Mouse (Mus musculus): ENCODE measurements around the gene Atf7ip. TPM values are rescaled to one million over a fixed set of nuclear protein-coding genes. Genes with fewer than 3 reads are reported as not detected.

The Atf7ip gene
- polyA plus RNA-seq, 1 experiment from 2014 or later = 37.8 TPM

DNA sequence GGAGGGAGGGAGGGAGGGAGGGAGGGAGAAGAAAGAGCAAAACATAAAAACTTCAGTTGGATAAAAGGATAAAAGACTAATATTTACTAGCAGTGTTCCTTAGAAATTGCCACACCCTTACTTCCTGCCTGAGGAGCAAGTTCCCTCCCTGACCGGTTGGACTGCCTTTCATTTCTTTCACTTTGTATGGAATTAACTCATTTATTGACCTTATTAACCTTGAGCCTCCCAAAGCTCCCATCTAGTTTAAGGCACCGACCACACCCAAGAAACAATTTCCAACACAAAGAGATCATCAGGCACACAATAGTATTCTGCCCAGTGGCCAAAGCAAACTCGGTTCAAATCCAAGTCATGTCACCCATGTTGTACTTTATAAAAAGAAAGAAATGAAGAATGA, 16.1 kb upstream of the Atf7ip start:
- Histone ChIP-seq H3K9ac (no peak overlapping the region), H3K27me3 (no peaks in the 10 kb centered on the region), H3K9me3 (no peaks in the 10 kb centered on the region), H3K36me3 (no peaks in the 10 kb centered on the region), H3K4me2 (no peak overlapping the region), H3K4me1 (replicated peaks) (0 out of 2 replicates have a peak, but pooled peaks cover 3% of the 10 kb centered on the region), H3K27ac (replicated peaks) (no peak overlapping the region), H3K4me3 (no peak overlapping the region)
- WGBS = 73% methylated on average over 3 of the region's 3 CpGs
- no peak for ATAC-seq (ENCODE audit: low read depth)

DNA sequence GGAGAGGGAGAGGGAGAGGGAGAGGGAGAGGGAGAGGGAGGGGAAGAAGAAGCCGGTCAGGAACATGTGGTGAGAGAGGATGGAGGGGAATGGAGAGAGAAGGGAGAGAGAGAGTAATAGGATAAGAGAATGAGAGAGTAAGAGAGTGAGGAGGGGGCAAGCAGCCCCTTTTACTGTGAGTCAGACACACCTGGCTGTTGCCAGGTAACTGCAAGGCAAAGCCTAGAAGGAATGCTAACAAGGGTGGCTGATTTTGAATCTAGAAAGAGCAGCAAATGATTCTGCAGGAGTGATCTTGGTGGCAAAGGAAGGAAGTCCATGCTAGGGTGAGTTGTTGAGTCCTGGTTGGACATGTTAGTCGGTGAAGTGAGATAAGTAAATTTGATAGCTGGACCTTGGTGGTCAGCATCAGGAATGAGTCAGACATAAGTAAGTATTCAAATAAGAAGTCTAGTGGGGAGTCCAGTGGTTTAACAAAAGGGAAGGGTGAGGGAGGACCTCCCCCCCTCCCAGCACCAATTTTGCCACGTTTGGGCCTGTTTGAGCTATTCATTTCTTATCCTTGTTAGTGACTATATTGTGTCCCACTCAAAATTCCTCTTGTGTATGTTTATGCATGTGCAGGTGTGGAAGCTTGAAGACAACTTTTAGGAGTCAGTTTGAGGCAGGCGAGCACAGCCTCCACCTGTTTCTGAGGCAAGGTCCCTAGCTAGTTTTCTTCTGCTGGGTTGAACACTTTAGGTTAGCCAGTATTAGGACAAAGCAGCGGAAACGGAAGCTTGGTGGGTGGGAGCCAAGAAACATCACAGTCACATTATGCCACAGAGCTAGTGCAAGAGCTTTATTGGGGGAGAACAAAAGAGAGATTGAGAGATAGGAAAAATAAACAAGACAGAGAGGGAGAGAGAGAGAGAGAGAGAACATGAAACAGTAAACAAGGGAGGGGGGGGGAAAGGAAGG, 15.2 kb upstream of the Atf7ip start:
- 79% methylated on average over 6 of the region's 6 CpGs for WGBS
- no peak overlapping the region for H3K27ac ChIP-seq (replicated peaks)
- no peaks in the 10 kb centered on the region for H3K36me3 ChIP-seq
- H3K9me3 ChIP-seq = no peaks in the 10 kb centered on the region
- H3K9ac ChIP-seq = no peak overlapping the region
- ATAC-seq (ENCODE audit: low read depth) = no peak
- no peaks in the 10 kb centered on the region for H3K27me3 ChIP-seq
- no peak overlapping the region for H3K4me2 ChIP-seq
- 0 out of 2 replicates have a peak, but pooled peaks cover 3% of the 10 kb centered on the region for H3K4me1 ChIP-seq (replicated peaks)
- H3K4me3 ChIP-seq = no peak overlapping the region

DNA sequence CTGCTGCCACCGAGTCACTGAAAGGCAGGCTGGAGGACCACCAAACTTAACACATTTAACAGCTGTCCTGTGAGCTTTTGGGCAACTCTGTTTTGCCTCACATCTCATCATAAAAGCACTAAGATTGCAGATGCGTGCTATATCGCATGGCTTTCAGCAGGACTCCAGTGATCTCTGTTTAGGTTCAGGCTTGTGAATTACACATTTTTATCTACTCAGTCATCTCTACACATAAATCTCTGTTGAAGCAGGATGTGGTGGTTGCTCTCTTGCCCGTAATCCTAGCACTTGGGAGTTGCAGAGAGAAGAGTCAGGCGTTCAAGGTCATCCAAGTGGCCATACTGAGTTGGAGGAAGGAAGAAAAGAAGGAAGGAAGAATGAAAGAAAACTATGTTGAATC, 14.3 kb upstream of the Atf7ip start:
- no peaks in the 10 kb centered on the region for H3K27me3 ChIP-seq
- no peak for ATAC-seq (ENCODE audit: low read depth)
- no peak overlapping the region for H3K27ac ChIP-seq (replicated peaks)
- 89% methylated on average over 5 of the region's 5 CpGs for WGBS
- H3K9ac ChIP-seq = no peak overlapping the region
- no peaks in the 10 kb centered on the region for H3K9me3 ChIP-seq
- no peak overlapping the region for H3K4me3 ChIP-seq
- 0 out of 2 replicates have a peak, but pooled peaks cover 3% of the 10 kb centered on the region for H3K4me1 ChIP-seq (replicated peaks)
- H3K4me2 ChIP-seq = no peak overlapping the region
- no peaks in the 10 kb centered on the region for H3K36me3 ChIP-seq

DNA sequence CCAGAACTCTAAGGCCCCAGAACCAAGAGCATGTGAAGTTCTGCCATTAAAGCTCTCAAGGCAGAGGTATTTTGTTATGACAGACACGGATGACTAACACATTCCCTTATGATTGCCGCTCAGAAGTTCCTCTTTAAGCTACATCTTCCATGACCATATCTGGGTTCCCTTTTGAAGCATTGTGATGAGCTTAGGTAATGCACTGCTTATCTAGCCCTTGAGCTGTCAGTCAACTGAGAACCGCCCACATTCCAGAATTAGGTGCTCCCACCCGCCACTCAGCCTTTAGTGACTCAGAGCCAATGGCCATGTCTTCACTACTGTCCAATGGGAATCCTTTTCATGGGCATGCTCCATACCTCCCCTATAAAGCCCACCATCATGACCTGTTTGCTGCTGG, 13.7 kb upstream of the Atf7ip start:
- Histone ChIP-seq H3K27ac (replicated peaks) (no peak overlapping the region), H3K4me2 (no peak overlapping the region), H3K4me3 (no peak overlapping the region), H3K27me3 (no peaks in the 10 kb centered on the region), H3K36me3 (no peaks in the 10 kb centered on the region), H3K4me1 (replicated peaks) (no peaks in the 10 kb centered on the region), H3K9ac (no peak overlapping the region), H3K9me3 (no peaks in the 10 kb centered on the region)
- no peak for ATAC-seq (ENCODE audit: low read depth)
- 95% methylated on average over 4 of the region's 4 CpGs for WGBS

DNA sequence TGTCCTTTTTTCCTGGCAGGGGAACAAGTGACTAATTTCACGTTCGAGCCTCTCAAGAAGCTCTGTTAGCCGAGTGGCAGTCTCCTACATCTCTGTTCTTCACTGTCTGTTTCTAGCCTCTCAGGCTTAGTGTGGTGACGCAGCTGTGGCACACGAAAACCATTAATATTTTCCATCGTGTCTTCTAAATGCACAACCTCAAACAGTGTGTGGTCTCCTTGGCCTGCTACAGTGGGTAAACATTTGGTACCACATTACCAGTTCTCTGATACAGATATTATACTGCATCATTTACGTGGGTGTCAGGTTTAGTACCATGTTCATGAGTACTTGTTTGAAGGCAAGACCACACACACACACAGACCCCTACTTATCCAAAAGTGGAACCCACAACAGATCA, 12.5 kb upstream of the Atf7ip start:
- Histone ChIP-seq H3K4me3 (no peak overlapping the region), H3K9me3 (no peaks in the 10 kb centered on the region), H3K36me3 (no peaks in the 10 kb centered on the region), H3K9ac (no peak overlapping the region), H3K27me3 (no peaks in the 10 kb centered on the region), H3K27ac (replicated peaks) (no peak overlapping the region), H3K4me1 (replicated peaks) (no peaks in the 10 kb centered on the region), H3K4me2 (no peak overlapping the region)
- WGBS = 88% methylated on average over 7 of the region's 7 CpGs
- no peak for ATAC-seq (ENCODE audit: low read depth)

DNA sequence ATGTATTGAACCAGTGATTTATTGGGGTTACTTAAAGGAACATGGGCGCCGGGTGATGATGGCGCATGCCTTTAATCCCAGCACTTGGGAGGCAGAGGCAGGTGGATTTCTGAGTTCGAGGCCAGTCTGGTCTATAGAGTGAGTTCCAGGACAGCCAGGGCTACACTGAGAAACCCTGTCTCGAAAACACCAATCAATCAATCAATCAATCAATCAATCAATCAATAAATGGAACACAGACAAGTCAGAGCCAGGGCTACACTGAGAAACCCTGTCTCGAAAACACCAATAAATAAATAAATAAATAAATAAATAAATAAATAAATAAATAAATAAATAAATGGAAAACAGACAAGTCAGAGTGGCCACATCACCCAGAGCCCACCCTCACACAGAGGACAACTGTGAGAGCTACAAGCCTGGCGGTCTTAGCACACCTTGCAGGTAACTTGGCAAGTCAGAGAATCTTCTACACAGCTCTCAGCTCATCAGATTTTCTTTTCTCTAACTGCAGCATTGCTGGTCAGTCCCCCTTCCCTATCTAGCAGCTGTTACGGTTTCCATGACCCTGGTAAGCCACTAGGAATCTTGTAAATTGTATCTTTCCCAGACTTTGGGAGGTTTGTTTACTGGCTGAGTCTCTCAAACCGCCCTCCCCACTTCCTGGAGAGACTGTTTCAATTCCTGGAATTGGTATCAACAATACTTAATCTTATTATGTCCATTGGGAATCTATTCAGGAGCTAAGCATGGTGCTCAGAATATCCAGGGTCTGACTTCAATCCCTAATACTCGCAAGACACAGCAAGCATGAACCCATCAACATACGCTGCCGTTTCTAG, 11.8 kb upstream of the Atf7ip start:
- H3K36me3 ChIP-seq = no peaks in the 10 kb centered on the region
- H3K9me3 ChIP-seq = no peaks in the 10 kb centered on the region
- no peak for ATAC-seq (ENCODE audit: low read depth)
- no peak overlapping the region for H3K4me3 ChIP-seq
- H3K4me2 ChIP-seq = no peak overlapping the region
- no peak overlapping the region for H3K9ac ChIP-seq
- no peaks in the 10 kb centered on the region for H3K4me1 ChIP-seq (replicated peaks)
- H3K27me3 ChIP-seq = no peaks in the 10 kb centered on the region
- H3K27ac ChIP-seq (replicated peaks) = no peak overlapping the region
- WGBS = 93% methylated on average over 12 of the region's 12 CpGs

DNA sequence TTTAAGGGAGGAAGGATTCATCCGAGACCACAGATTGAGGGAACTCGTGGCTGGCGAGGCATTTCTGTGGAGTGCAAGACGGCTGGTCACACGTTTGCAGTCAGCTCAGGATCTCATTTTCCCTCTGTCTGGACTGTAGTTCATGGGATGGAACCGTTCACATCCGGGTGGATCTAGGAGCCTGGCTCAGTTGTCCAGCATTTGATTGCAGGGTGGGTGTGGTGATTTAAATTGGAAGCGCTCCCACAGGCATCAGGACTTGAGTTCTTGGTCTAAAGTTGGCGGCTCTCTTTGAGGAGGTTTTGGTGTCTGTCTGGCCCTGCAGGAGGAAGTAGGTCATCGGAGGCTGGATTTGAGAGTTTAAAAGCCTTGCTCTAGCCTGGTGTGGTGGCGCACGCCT, 10.9 kb upstream of the Atf7ip start:
- WGBS = 94% methylated on average over 12 of the region's 12 CpGs
- H3K4me3 ChIP-seq = no peak overlapping the region
- no peak overlapping the region for H3K9ac ChIP-seq
- no peaks in the 10 kb centered on the region for H3K27me3 ChIP-seq
- H3K4me2 ChIP-seq = no peak overlapping the region
- no peak overlapping the region for H3K27ac ChIP-seq (replicated peaks)
- ATAC-seq (ENCODE audit: low read depth) = no peak
- no peaks in the 10 kb centered on the region for H3K9me3 ChIP-seq
- H3K4me1 ChIP-seq (replicated peaks) = no peaks in the 10 kb centered on the region
- H3K36me3 ChIP-seq = no peaks in the 10 kb centered on the region

DNA sequence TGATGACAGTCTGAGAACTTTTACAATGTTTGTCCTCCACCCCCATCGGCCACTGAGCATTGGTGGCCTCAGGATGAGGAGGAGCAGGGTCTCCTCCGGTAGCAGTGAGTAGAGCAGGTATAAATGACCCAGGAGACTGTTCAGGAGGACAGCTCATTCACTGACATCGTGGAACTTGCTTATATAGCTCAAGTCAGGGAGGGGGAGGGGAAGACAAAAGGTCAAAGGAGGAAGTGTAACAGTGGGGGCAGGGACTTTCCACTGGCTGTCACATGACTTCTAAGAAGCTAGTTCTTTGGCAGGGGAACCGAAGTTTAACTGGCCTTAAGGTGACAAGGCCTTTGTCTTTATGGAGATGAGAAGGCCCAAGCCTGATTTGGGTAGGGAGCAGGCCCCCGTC, 8.2 kb upstream of the Atf7ip start:
- no peak overlapping the region for H3K4me2 ChIP-seq
- no peaks in the 10 kb centered on the region for H3K9me3 ChIP-seq
- WGBS = 67% methylated on average over 5 of the region's 5 CpGs
- no peak for ATAC-seq (ENCODE audit: low read depth)
- H3K27me3 ChIP-seq = no peaks in the 10 kb centered on the region
- no peaks in the 10 kb centered on the region for H3K36me3 ChIP-seq
- H3K4me3 ChIP-seq = no peak overlapping the region
- H3K4me1 ChIP-seq (replicated peaks) = no peaks in the 10 kb centered on the region
- H3K27ac ChIP-seq (replicated peaks) = no peak overlapping the region
- H3K9ac ChIP-seq = no peak overlapping the region

DNA sequence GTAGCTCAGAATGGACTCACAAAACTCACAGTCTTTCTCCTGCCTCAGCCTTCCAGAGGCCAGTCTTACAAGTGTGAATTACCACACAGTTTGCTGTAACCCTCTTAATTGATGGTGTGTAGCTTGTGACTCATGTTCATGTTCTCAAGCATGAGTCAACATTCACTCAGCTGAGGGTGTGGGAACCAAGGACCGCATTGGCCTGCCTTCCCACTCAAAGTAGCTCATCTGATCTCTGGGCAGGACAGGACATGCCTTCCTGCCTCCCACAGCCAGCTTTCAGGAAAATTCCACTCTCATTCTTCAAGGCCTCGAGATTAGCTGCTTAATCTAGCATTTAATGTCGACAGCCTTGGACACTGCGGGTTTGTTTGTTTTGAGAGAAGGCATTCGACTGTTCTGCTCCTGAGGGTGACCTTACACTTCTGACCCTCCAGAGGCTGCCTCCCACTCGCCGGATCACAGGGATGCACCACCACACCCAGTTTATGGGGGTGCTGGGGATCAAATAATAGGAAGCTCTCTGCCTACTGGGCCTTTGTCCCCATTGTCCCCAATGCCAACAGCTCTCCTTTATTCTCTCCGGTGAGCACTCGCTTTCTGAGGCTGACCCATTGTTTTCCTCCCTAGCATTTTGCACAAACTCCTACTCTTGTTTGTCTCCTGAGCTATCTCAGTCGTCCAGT, 6.5 kb upstream of the Atf7ip start:
- WGBS = 42% methylated on average over 10 of the region's 10 CpGs
- ATAC-seq (ENCODE audit: low read depth) = no peak
- Histone ChIP-seq H3K4me2 (no peak overlapping the region), H3K36me3 (no peaks in the 10 kb centered on the region), H3K27ac (replicated peaks) (no peak overlapping the region), H3K9ac (no peak overlapping the region), H3K9me3 (no peaks in the 10 kb centered on the region), H3K27me3 (no peaks in the 10 kb centered on the region), H3K4me1 (replicated peaks) (no peaks in the 10 kb centered on the region), H3K4me3 (no peak overlapping the region)

DNA sequence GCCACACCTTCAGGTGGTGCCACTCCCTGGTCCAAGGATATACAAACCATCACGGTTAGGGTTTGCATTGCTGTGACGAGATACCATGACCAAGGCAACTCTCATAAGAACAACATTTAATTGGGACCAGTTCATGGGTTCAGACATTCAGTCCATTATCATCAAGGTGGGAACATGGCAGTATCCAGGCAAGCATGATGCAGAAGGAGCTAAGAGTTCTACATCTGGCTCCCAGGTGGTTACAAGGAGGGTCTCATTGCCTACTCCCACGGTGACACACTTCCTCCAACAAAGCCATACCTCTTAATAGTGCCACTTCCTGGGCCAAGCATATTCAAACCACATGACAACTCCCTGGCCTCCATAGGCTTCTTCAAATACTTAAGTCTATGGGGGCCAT, 2.7 kb downstream of the Atf7ip start:
- Histone ChIP-seq H3K36me3 (no peaks in the 10 kb centered on the region), H3K4me1 (replicated peaks) (no peaks in the 10 kb centered on the region), H3K27me3 (no peaks in the 10 kb centered on the region), H3K9ac (no peak overlapping the region), H3K27ac (replicated peaks) (no peak overlapping the region), H3K9me3 (peaks cover 3% of the 10 kb centered on the region; the same call in 1 of the 2 replicates), H3K4me3 (no peak overlapping the region), H3K4me2 (no peak overlapping the region)
- no peak for ATAC-seq (ENCODE audit: low read depth)
- WGBS = 95% methylated on average over 3 of the region's 3 CpGs

DNA sequence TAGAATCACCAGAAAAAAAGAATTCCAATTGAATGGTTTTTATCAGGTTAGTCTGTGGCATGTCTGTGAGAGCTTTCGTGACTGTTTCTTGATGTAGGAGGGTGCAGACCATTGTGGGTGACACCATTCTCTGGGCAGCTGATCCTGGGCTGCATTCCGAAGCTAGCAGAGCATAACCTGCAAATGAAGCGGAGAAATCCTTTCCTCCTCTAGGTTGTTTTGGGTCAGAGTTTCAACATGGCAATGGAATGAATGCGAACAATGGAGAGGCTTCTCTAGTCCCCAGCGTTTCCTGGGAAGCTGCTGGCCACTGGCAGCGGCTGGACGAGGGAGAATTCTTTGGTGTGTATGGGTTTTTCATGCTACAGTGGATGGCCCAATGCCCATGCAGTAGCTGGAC, 5.0 kb downstream of the Atf7ip start:
- Histone ChIP-seq H3K9me3 (peaks cover 12% of the 10 kb centered on the region; the same call in 1 of the 2 replicates), H3K36me3 (no peaks in the 10 kb centered on the region), H3K4me3 (no peak overlapping the region), H3K9ac (no peak overlapping the region), H3K27me3 (no peaks in the 10 kb centered on the region), H3K4me2 (no peak overlapping the region), H3K4me1 (replicated peaks) (no peaks in the 10 kb centered on the region), H3K27ac (replicated peaks) (no peak overlapping the region)
- ATAC-seq (ENCODE audit: low read depth) = no peak
- WGBS = 59% methylated on average over 7 of the region's 7 CpGs

DNA sequence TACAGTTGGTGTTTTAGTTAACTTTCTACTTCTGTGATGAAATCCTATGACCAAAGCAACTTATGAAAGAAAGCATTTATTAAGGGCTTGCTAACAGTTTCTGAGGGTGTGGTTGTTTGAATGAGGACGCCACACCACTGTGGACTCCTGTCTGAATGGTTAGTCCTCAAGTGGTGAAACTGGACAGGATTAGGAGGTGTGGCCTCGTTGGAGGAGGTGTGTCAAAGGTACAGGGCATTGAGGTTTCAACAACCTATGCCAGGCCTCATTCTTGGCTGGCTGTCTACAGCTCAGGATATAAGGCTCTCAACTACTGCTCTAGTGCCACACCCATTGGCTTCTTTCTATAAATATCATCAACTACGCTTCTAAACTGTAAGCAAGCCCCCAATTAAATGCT, 6.4 kb downstream of the Atf7ip start:
- H3K27ac ChIP-seq (replicated peaks) = no peak overlapping the region
- 89% methylated on average over 3 of the region's 3 CpGs for WGBS
- H3K4me3 ChIP-seq = no peak overlapping the region
- no peak for ATAC-seq (ENCODE audit: low read depth)
- peaks cover 12% of the 10 kb centered on the region; the same call in 1 of the 2 replicates for H3K9me3 ChIP-seq
- no peaks in the 10 kb centered on the region for H3K4me1 ChIP-seq (replicated peaks)
- H3K36me3 ChIP-seq = no peaks in the 10 kb centered on the region
- H3K27me3 ChIP-seq = no peaks in the 10 kb centered on the region
- no peak overlapping the region for H3K4me2 ChIP-seq
- no peak overlapping the region for H3K9ac ChIP-seq
